Mouse (Mus musculus) CH12.LX (cell line): ENCODE data around the gene Sptb.

Experiments used
- CHD2 ChIP-seq: IDR thresholded peaks from 2 replicates; pipeline ENCODE4 v1.6.1; 2011; ENCODE audit warnings: low read length, improper control_type of control experiment
- CTCF ChIP-seq, 2 experiments: IDR thresholded peaks in 1 of 2; conservative IDR thresholded peaks in 1 of 2; 2 replicates each; pipeline ENCODE4 v1.5.1; 2011 to 2012; ENCODE audit warnings: low read depth in 2 of 2, low read length in 2 of 2, improper control_type of control experiment in 1 of 2, inconsistent platforms in 1 of 2, mild to moderate bottlenecking in 1 of 2, moderate library complexity in 1 of 2
- EP300 ChIP-seq: IDR thresholded peaks from 2 replicates; pipeline ENCODE4 v1.6.1; 2011; ENCODE audit warnings: low read length, improper control_type of control experiment
- JUN ChIP-seq: IDR thresholded peaks from 2 replicates; pipeline ENCODE4 v1.6.1; 2011; ENCODE audit warnings: low read depth, mild to moderate bottlenecking, low read length, improper control_type of control experiment, moderate library complexity; ENCODE audit not compliant: insufficient read depth
- MAFK ChIP-seq: IDR thresholded peaks from 2 replicates; pipeline ENCODE4 v1.6.1; 2011; ENCODE audit warnings: low read length, improper control_type of control experiment; ENCODE audit not compliant: insufficient replicate concordance
- MAX ChIP-seq: IDR thresholded peaks from 2 replicates; pipeline ENCODE4 v1.6.1; 2011; ENCODE audit warnings: low read length, improper control_type of control experiment
- MEF2A ChIP-seq: IDR thresholded peaks from 2 replicates; pipeline ENCODE4 v1.6.1; 2014; ENCODE audit warnings: low read depth, mild to moderate bottlenecking, inconsistent platforms, low read length, improper control_type of control experiment, borderline replicate concordance
- POLR2A ChIP-seq: IDR thresholded peaks from 2 replicates; pipeline ENCODE4 v1.6.1; 2011; ENCODE audit warnings: low read depth, mild to moderate bottlenecking, improper control_type of control experiment, low read length
- RCOR1 ChIP-seq: conservative IDR thresholded peaks from 2 replicates; pipeline ENCODE4 v1.6.1; 2012; ENCODE audit warnings: low read depth, mild to moderate bottlenecking, inconsistent platforms, low read length, improper control_type of control experiment
- UBTF ChIP-seq: IDR thresholded peaks from 2 replicates; pipeline ENCODE4 v1.6.1; 2012; ENCODE audit warnings: low read depth, mild to moderate bottlenecking, inconsistent platforms, low read length, improper control_type of control experiment, moderate library complexity
- ZC3H11A ChIP-seq: IDR thresholded peaks from 2 replicates; pipeline ENCODE4 v1.6.1; 2012; ENCODE audit warnings: low read depth, mild to moderate bottlenecking, inconsistent platforms, low read length, improper control_type of control experiment
- ZNF384 ChIP-seq: IDR thresholded peaks from 2 replicates; pipeline ENCODE4 v1.6.1; 2012; ENCODE audit warnings: low read depth, low read length, improper control_type of control experiment, inconsistent platforms

GRCm38 (mm10) chr12:76582841-76583240, 127.5 kb downstream of the Sptb start:
- TF ChIP-seq MAFK, result no peak
- no peak for TF ChIP-seq ZNF384
- TF ChIP-seq RCOR1, result no peak
- no peak for TF ChIP-seq CTCF (conservative IDR thresholded peaks at IDR 0.05 in 1 of 2, IDR thresholded peaks at IDR 0.05 in 1 of 2; ENCODE audit: low read depth in 2 of 2, low read length in 2 of 2)
- no peak for TF ChIP-seq MAX
- no peak for TF ChIP-seq JUN
- TF ChIP-seq MEF2A, result no peak
- no peak for TF ChIP-seq POLR2A
- no peak for TF ChIP-seq CHD2
- no peak for TF ChIP-seq EP300
- no peak for TF ChIP-seq ZC3H11A
- no peak for TF ChIP-seq UBTF
